Mouse (Mus musculus) C3H10T1/2 (cell line): ENCODE results near the gene Zfp456. TPM values are rescaled to one million over a fixed set of nuclear protein-coding genes. Genes with fewer than 3 reads are reported as not detected.

ENCODE experiments used
- polyA plus RNA-seq, 2 experiments: library from polyadenylated mRNA; unstranded; fragments of >200 nt; fragmentation: generic; extraction: Trizol; gene quantifications; one replicate each; pipeline ENCODE4 v1.2.1; 2012; ENCODE audit warnings: missing spikeins in 2 of 2

The Zfp456 gene
- under 1 TPM; 0.02 to 0.30 TPM for polyA plus RNA-seq

GRCm38 (mm10) chr13:67375050-67375911 lies at the start of gene Zfp456, which contains the start of gene Gm28041:
TSS of gene Zfp456 (minus strand) at chr13:67375810.
TSS of gene Gm28041 (minus strand) at chr13:67375733.

DNA sequence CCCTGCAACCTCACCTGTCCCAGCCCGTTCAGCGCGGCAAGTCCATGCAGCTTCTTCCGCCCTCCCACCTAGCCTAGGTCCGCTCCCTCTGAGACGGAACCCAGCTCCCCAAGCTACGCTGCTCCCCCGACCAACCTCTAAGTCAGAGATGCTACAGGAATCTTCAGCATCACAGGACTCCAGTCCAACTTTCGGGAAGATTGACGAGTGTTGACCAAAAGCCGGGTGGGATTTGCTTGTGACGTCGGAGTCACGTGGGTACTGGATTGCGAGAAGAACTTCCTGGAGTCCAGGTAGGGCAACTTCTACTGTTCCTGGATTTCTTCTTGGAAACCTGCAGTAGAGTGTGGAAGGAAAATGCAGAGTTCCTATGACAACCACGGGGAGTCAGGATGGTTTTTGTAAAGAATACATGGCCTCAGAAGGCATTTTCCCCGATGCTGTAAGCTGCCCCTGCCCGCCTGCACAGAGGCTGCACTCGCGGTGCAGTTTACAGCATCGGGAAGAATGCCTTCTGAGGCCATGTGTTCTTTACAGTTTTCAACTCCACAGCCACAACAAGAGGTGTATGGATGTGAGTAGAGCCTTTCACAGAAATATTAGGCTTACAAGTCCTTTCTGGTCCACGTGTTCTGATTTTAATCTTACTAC lies 45.7 kb upstream of the Zfp456 start, which contains the start of gene Zfp459:
TSS of gene Zfp459 (minus strand) at position 212 of the 651 bp plus-strand sequence.

GRCm38 (mm10) chr13:67399183-67399903 lies 23.7 kb upstream of the Zfp456 start, which contains the start of gene Zfp429:
TSS of gene Zfp429 (minus strand) at chr13:67399819.

GRCm38 (mm10) chr13:67360131-67360744 lies 15.4 kb downstream of the Zfp456 start, which contains the start of the genes Gm28044 and Zfp953:
TSS of gene Gm28044 (minus strand) at chr13:67360536.
TSS of gene Zfp953 (minus strand) at chr13:67360605.

GRCm38 (mm10) chr13:67332019-67332724 lies 43.4 kb downstream of the Zfp456 start, which contains the start of gene Zfp595:
TSS of gene Zfp595 (minus strand) at chr13:67332570.

Other genes starting within 250 kb of the Zfp456 start
- under 1 TPM; 0.05 to 0.79 TPM for gene Rsl1, start 202.6 kb downstream of the Zfp456 start, polyA plus RNA-seq
- gene Zfp455, start 181.3 kb downstream of the Zfp456 start, polyA plus RNA-seq, result under 1 TPM in 1 of 2 experiments, not detected in 1; 0.31 TPM
- under 1 TPM; 0.01 to 0.17 TPM for gene Zfp458, start 97.3 kb downstream of the Zfp456 start, polyA plus RNA-seq
- gene Zfp457, start 69.3 kb downstream of the Zfp456 start, polyA plus RNA-seq, result under 1 TPM in 1 of 2 experiments, not detected in 1; 0.63 TPM
- gene Zfp595, start 43.2 kb downstream of the Zfp456 start, polyA plus RNA-seq, result under 1 TPM; 0.06 to 0.68 TPM
- gene Gm28044, start 15.3 kb downstream of the Zfp456 start, polyA plus RNA-seq, result 1 to 10 TPM in 1 of 2 experiments, under 1 TPM in 1; 0.16 to 2.3 TPM
- gene Zfp953, start 15.2 kb downstream of the Zfp456 start, polyA plus RNA-seq, result under 1 TPM; 0.04 to 0.35 TPM
- 1 to 10 TPM in 1 of 2 experiments, under 1 TPM in 1; 0.82 to 3.3 TPM for gene Gm28041, start 77 bp downstream of the Zfp456 start, polyA plus RNA-seq
- 1 to 10 TPM in 1 of 2 experiments, under 1 TPM in 1; 0.19 to 3.6 TPM for gene Zfp429, start 24.0 kb upstream of the Zfp456 start, polyA plus RNA-seq
- not detected for gene Zfp459, start 45.6 kb upstream of the Zfp456 start, polyA plus RNA-seq
- gene Zfp874a, start 75.8 kb upstream of the Zfp456 start, polyA plus RNA-seq, result 1 to 10 TPM in 1 of 2 experiments, under 1 TPM in 1; 0.05 to 1.8 TPM
- gene Zfp874b, start 108.4 kb upstream of the Zfp456 start, polyA plus RNA-seq, result 1 to 10 TPM in 1 of 2 experiments, under 1 TPM in 1; 0.08 to 1.9 TPM
- 1 to 10 TPM in 1 of 2 experiments, under 1 TPM in 1; 0.16 to 2.1 TPM for gene Zfp58, start 124.7 kb upstream of the Zfp456 start, polyA plus RNA-seq
- gene Gm26965, start 150.3 kb upstream of the Zfp456 start, polyA plus RNA-seq, result not detected
- 10 to 100 TPM; 13.1 to 51.3 TPM for gene Zfp87, start 150.4 kb upstream of the Zfp456 start, polyA plus RNA-seq
- under 1 TPM; 0.07 to 0.77 TPM for gene Zfp748, start 178.0 kb upstream of the Zfp456 start, polyA plus RNA-seq
- under 1 TPM; 0.02 to 0.58 TPM for gene Zfp729b, start 233.9 kb upstream of the Zfp456 start, polyA plus RNA-seq